Mouse (Mus musculus) liver, embryonic 14.5 days (tissue): ENCODE data around the gene Mgrn1.

ENCODE experiments used
- CTCF ChIP-seq: IDR thresholded peaks from 2 replicates; pipeline ENCODE4 v1.5.1; 2016; ENCODE audit warnings: antibody characterized with exemption, low read depth, control low read depth
- EP300 ChIP-seq: IDR thresholded peaks from 2 replicates; pipeline ENCODE4 v1.6.1; 2016; ENCODE audit warnings: antibody characterized with exemption, low read depth

- TF ChIP-seq CTCF = no peak
- no peak for TF ChIP-seq EP300
Measured at GRCm38 (mm10) chr16:4892171-4892570, 6.1 kb downstream of the Mgrn1 start.
